Mouse (Mus musculus): ENCODE results near the gene Vasn. TPM values are rescaled to one million over a fixed set of nuclear protein-coding genes. Genes with fewer than 3 reads are reported as not detected.

Gene Vasn
- total RNA-seq, 1 experiment, result 8.7 TPM

DNA sequence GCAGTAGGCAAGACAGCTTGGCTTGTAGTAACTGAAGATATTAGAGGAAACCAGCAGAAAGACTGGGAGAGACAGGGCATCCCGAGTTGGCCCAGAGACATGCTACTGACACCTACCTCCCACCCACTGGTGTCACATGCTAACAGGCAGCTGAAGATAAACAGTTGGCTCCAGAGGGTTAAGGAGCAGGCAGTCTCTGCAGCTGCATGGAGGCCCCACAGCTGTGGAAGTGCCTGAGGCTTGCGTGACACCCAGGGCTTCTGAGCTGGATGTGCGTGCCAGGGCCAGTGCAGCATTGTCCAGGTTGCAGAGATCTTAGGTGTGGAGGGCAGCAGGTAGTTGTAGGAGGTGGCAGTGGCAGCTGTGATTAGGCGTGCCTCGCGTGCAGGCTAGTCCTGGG lies 12.6 kb upstream of the Vasn start:
- no peaks in the 10 kb centered on the region for H3K9me3 ChIP-seq (ENCODE audit: control insufficient read depth, insufficient read depth, low read depth, low read length)
- H3K36me3 ChIP-seq (ENCODE audit: control insufficient read depth, insufficient read depth, low read length, poor library complexity, severe bottlenecking), result no peaks in the 10 kb centered on the region; the same call in 1 of the 2 replicates
- H3K4me1 ChIP-seq (ENCODE audit: control insufficient read depth in 2 of 2, insufficient read depth in 2 of 2, low read length in 2 of 2, poor library complexity in 1 of 2), result peaks cover 3 to 9% of the 10 kb centered on the region in 2 experiments; a peak in 3 of 4 replicates
- TF ChIP-seq ZC3H11A (IDR thresholded peaks at IDR 0.05; ENCODE audit: borderline replicate concordance, low read depth, low read length) (no peak), MAFK (IDR thresholded peaks at IDR 0.05; ENCODE audit: insufficient read depth, low read depth, low read length) (no peak), ZNF384 (IDR thresholded peaks at IDR 0.05; ENCODE audit: low read depth, low read length) (no peak), HCFC1 (IDR thresholded peaks at IDR 0.05; ENCODE audit: borderline replicate concordance, insufficient read depth, low read length) (no peak), CHD2 (IDR thresholded peaks at IDR 0.05; ENCODE audit: low read depth, low read length) (no peak)
- in situ Hi-C loops (cut with MboI; ENCODE audit: low sequenced_read_pairs in 2 of 2, unreplicated experiment in 2 of 2), result no loop called here
- 0 out of 2 replicates have a peak overlapping the region, but pooled peaks have one; percentile 1 for H3K27ac ChIP-seq (ENCODE audit: insufficient read depth, low read depth, low read length, poor library complexity, severe bottlenecking)
- DNase-seq (ENCODE audit: low read depth, low spot score), result no peak
- no peak overlapping the region for H3K4me3 ChIP-seq (ENCODE audit: insufficient read depth in 1 of 2, low read depth in 1 of 2, low read length in 2 of 2, poor library complexity in 1 of 2, severe bottlenecking in 1 of 2)
- H3K9ac ChIP-seq (ENCODE audit: insufficient read depth, low read depth, low read length, poor library complexity, severe bottlenecking), result no peak overlapping the region

GRCm38 (mm10) chr16:4628898-4629419 lies 10.8 kb upstream of the Vasn start:
- no peaks in the 10 kb centered on the region for H3K9me3 ChIP-seq (ENCODE audit: control insufficient read depth, insufficient read depth, low read depth, low read length)
- no peak overlapping the region for H3K4me3 ChIP-seq (ENCODE audit: insufficient read depth in 1 of 2, low read depth in 1 of 2, low read length in 2 of 2, poor library complexity in 1 of 2, severe bottlenecking in 1 of 2)
- peaks cover 3 to 17% of the 10 kb centered on the region in 2 experiments; a peak in 2 of 4 replicates for H3K4me1 ChIP-seq (ENCODE audit: control insufficient read depth in 2 of 2, insufficient read depth in 2 of 2, low read length in 2 of 2, poor library complexity in 1 of 2)
- H3K36me3 ChIP-seq (ENCODE audit: control insufficient read depth, insufficient read depth, low read length, poor library complexity, severe bottlenecking), result no peaks in the 10 kb centered on the region; the same call in 1 of the 2 replicates
- TF ChIP-seq HCFC1 (IDR thresholded peaks at IDR 0.05; ENCODE audit: borderline replicate concordance, insufficient read depth, low read length) (no peak), ZNF384 (IDR thresholded peaks at IDR 0.05; ENCODE audit: low read depth, low read length) (no peak), MAFK (IDR thresholded peaks at IDR 0.05; ENCODE audit: insufficient read depth, low read depth, low read length) (no peak), ZC3H11A (IDR thresholded peaks at IDR 0.05; ENCODE audit: borderline replicate concordance, low read depth, low read length) (no peak), CHD2 (IDR thresholded peaks at IDR 0.05; ENCODE audit: low read depth, low read length) (no peak)
- no peak overlapping the region; the same call in 1 of the 2 replicates for H3K27ac ChIP-seq (ENCODE audit: insufficient read depth, low read depth, low read length, poor library complexity, severe bottlenecking)
- in situ Hi-C loops (cut with MboI; ENCODE audit: low sequenced_read_pairs in 2 of 2, unreplicated experiment in 2 of 2), result no loop called here
- no peak for DNase-seq (ENCODE audit: low read depth, low spot score)
- 0 out of 2 replicates have a peak overlapping the region, but pooled peaks have one; percentile 6 for H3K9ac ChIP-seq (ENCODE audit: insufficient read depth, low read depth, low read length, poor library complexity, severe bottlenecking)

DNA sequence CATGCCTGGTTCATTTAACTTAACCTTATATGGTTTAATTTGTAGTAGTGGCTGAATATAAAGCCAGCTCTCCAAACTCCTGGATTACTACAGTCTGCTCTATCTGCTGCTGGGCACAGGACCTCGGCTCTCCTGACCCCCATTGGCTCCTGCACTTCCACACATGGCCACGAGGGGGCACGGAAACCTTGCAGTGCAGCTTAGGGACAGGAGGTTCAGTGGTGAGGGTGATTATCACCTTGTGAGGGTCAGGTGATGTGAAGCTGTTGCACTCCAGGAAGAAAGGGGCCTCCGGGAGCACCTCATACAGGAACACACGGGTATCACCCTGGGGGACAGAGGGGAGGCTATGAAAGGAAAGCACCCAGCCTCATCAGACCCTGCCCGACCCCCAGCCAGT lies 9.8 kb upstream of the Vasn start:
- in situ Hi-C loops (cut with MboI; ENCODE audit: low sequenced_read_pairs in 2 of 2, unreplicated experiment in 2 of 2), result loop anchor here in 1 of 2 experiments (5.0 kb wide), 1 partner anchor 37 kb away; no protein-coding TSS in a partner anchor
- H3K27ac ChIP-seq (ENCODE audit: insufficient read depth, low read depth, low read length, poor library complexity, severe bottlenecking), result no peak overlapping the region
- H3K9me3 ChIP-seq (ENCODE audit: control insufficient read depth, insufficient read depth, low read depth, low read length), result no peaks in the 10 kb centered on the region
- H3K4me1 ChIP-seq (ENCODE audit: control insufficient read depth in 2 of 2, insufficient read depth in 2 of 2, low read length in 2 of 2, poor library complexity in 1 of 2), result peaks cover 3 to 17% of the 10 kb centered on the region in 2 experiments; a peak in 2 of 4 replicates
- peak; percentile 69 for DNase-seq (ENCODE audit: low read depth, low spot score)
- no peaks in the 10 kb centered on the region; the same call in 1 of the 2 replicates for H3K36me3 ChIP-seq (ENCODE audit: control insufficient read depth, insufficient read depth, low read length, poor library complexity, severe bottlenecking)
- TF ChIP-seq CHD2 (IDR thresholded peaks at IDR 0.05; ENCODE audit: low read depth, low read length), result no peak
- TF ChIP-seq HCFC1 (IDR thresholded peaks at IDR 0.05; ENCODE audit: borderline replicate concordance, insufficient read depth, low read length), result no peak
- TF ChIP-seq ZC3H11A (IDR thresholded peaks at IDR 0.05; ENCODE audit: borderline replicate concordance, low read depth, low read length), result 0 out of 2 replicates have a peak, but pooled peaks have one; percentile 40
- no peak for TF ChIP-seq MAFK (IDR thresholded peaks at IDR 0.05; ENCODE audit: insufficient read depth, low read depth, low read length)
- H3K4me3 ChIP-seq (ENCODE audit: insufficient read depth in 1 of 2, low read depth in 1 of 2, low read length in 2 of 2, poor library complexity in 1 of 2, severe bottlenecking in 1 of 2), result no peak overlapping the region
- H3K9ac ChIP-seq (ENCODE audit: insufficient read depth, low read depth, low read length, poor library complexity, severe bottlenecking), result no peak overlapping the region

- no peak overlapping the region for H3K4me3 ChIP-seq (ENCODE audit: insufficient read depth in 1 of 2, low read depth in 1 of 2, low read length in 2 of 2, poor library complexity in 1 of 2, severe bottlenecking in 1 of 2)
- no peak overlapping the region for H3K9ac ChIP-seq (ENCODE audit: insufficient read depth, low read depth, low read length, poor library complexity, severe bottlenecking)
- no peak for DNase-seq (ENCODE audit: low read depth, low spot score)
- no peak overlapping the region for H3K27ac ChIP-seq (ENCODE audit: insufficient read depth, low read depth, low read length, poor library complexity, severe bottlenecking)
- peaks cover 3 to 17% of the 10 kb centered on the region in 2 experiments; a peak in 2 of 4 replicates for H3K4me1 ChIP-seq (ENCODE audit: control insufficient read depth in 2 of 2, insufficient read depth in 2 of 2, low read length in 2 of 2, poor library complexity in 1 of 2)
- in situ Hi-C loops (cut with MboI; ENCODE audit: low sequenced_read_pairs in 2 of 2, unreplicated experiment in 2 of 2), result loop anchor here in 1 of 2 experiments (5.0 kb wide), 1 partner anchor 35 kb away; no protein-coding TSS in a partner anchor
- TF ChIP-seq CHD2 (IDR thresholded peaks at IDR 0.05; ENCODE audit: low read depth, low read length) (no peak), MAFK (IDR thresholded peaks at IDR 0.05; ENCODE audit: insufficient read depth, low read depth, low read length) (no peak), ZC3H11A (IDR thresholded peaks at IDR 0.05; ENCODE audit: borderline replicate concordance, low read depth, low read length) (no peak), ZNF384 (IDR thresholded peaks at IDR 0.05; ENCODE audit: low read depth, low read length) (no peak), HCFC1 (IDR thresholded peaks at IDR 0.05; ENCODE audit: borderline replicate concordance, insufficient read depth, low read length) (no peak)
- H3K36me3 ChIP-seq (ENCODE audit: control insufficient read depth, insufficient read depth, low read length, poor library complexity, severe bottlenecking), result no peaks in the 10 kb centered on the region; the same call in 1 of the 2 replicates
- no peaks in the 10 kb centered on the region for H3K9me3 ChIP-seq (ENCODE audit: control insufficient read depth, insufficient read depth, low read depth, low read length)
Measured at GRCm38 (mm10) chr16:4632050-4632449, 7.7 kb upstream of the Vasn start.

Measured in ES-E14 (cell line).